Mouse (Mus musculus) E14TG2a.4 (cell line): ENCODE measurements around the gene Flrt3.

ENCODE experiments used
- CTCF ChIP-seq: conservative IDR thresholded peaks from 2 replicates; pipeline ENCODE4 v1.5.1; 2014; ENCODE audit warnings: low read length
- POU5F1 ChIP-seq: IDR thresholded peaks from 2 replicates; pipeline ENCODE4 v1.6.1; 2014; ENCODE audit warnings: low read length, borderline replicate concordance

- TF ChIP-seq CTCF (no peak), POU5F1 (no peak)
Measured at GRCm38 (mm10) chr2:140664381-140664780, 6.9 kb downstream of the Flrt3 start.
